Mouse (Mus musculus): Measurements from ENCODE around the gene Fgfr2. TPM values are rescaled to one million over a fixed set of nuclear protein-coding genes. Genes with fewer than 3 reads are reported as not detected.

Gene Fgfr2
- polyA plus RNA-seq, 1 experiment = 59.9 TPM

DNA sequence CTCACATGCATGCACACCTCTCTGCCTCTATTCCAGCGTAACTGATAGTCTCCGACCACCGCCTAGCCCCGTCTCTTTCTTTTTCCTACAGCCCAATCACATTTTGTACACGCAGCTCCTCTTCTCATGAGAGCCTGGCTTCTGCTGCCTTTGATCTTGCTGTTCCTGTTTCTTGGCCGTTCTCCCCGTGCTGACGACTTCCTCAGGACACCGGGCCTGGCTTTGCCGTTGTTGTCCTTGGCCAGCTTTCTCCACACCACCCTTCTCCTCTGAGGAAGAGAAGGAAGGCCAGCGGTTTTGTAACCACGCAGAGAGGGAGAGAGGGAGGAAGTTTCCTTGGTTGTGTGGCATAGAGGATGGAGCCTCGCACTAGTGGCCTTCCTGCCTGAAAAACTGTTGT is 2465.4 kb downstream of the Fgfr2 start:
- Histone ChIP-seq H3K27ac (ENCODE audit: insufficient read depth, low read length) (no peak overlapping the region), H3K4me1 (ENCODE audit: control insufficient read depth, insufficient read depth, low read length) (peaks cover 22% of the 10 kb centered on the region), H3K4me3 (ENCODE audit: insufficient read depth, low read length) (no peak overlapping the region)
- no peak for TF ChIP-seq POLR2A (IDR thresholded peaks at IDR 0.05; ENCODE audit: low read depth, low read length)
- TF ChIP-seq CTCF (IDR thresholded peaks at IDR 0.05; ENCODE audit: borderline replicate concordance, insufficient read depth, low read length) = no peak

DNA sequence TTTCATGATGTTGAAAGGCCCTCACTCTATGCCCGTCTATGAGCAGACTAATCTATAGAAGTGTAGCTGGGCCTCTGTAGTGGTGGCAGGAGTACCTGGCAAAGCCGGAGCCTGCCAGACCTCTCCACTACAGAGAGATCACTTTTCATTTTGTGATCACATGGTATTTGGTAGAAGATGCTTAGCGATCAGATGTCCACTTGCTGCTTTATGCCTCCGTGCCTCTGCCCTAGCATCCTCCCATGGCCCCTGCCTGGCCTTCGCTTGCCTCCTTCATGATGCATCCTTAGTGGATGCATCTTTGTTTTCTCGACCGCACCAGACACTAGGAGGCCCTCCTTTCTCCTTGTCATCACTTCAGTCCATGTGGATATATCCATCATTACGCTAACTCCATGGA is 2466.2 kb downstream of the Fgfr2 start:
- TF ChIP-seq CTCF (IDR thresholded peaks at IDR 0.05; ENCODE audit: borderline replicate concordance, insufficient read depth, low read length) = no peak
- no peak for TF ChIP-seq POLR2A (IDR thresholded peaks at IDR 0.05; ENCODE audit: low read depth, low read length)
- Histone ChIP-seq H3K27ac (ENCODE audit: insufficient read depth, low read length) (no peak overlapping the region), H3K4me3 (ENCODE audit: insufficient read depth, low read length) (no peak overlapping the region), H3K4me1 (ENCODE audit: control insufficient read depth, insufficient read depth, low read length) (peaks cover 22% of the 10 kb centered on the region)

DNA sequence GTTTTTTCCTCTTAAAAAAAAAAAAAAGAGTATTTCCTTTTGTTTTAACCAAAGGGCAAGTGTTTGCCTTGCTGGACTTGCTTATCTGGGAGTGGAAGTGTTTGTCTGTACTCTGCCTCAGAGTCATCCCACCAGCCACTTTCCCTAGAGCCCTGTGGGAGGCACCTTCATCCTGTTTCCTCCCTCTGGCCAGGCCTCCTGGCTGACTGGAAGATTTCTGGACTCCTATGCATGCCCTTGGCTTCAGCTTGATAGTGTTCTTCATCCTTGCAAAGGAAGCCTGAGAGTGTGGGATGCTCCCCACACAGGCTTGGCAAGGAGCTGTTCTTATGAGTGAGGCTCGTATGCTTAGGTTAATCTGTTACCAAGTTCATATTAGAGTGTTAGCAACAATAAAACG is 2468.6 kb downstream of the Fgfr2 start:
- Histone ChIP-seq H3K27ac (ENCODE audit: insufficient read depth, low read length) (no peak overlapping the region), H3K4me1 (ENCODE audit: control insufficient read depth, insufficient read depth, low read length) (peaks cover 24% of the 10 kb centered on the region), H3K4me3 (ENCODE audit: insufficient read depth, low read length) (no peak overlapping the region)
- TF ChIP-seq CTCF (IDR thresholded peaks at IDR 0.05; ENCODE audit: borderline replicate concordance, insufficient read depth, low read length) (no peak), POLR2A (IDR thresholded peaks at IDR 0.05; ENCODE audit: low read depth, low read length) (no peak)

DNA sequence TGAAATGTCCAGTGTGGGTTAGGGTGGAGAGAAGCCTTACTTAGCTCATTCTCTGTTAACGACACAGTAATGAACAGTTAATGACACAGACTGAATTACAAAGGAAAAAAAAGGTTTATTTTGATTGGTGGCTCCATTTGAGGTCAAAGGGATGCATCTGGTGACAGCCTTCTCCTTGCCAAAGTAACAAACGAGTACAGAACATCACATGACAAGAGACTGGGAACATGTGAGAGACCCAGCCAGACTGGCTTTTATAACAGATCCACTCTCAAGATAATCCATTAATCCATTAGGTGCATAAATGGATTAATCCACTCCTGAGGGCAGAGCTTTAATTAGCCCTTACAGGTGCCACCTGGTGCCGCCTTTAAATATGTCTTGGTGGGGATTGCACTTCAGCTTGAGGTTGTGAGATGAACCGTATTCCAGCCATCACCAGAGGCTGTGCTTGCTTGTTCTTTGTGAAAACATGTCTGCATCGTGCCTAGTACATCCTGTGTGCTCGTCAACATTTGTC is 2470.1 kb downstream of the Fgfr2 start:
- Histone ChIP-seq H3K27ac (ENCODE audit: insufficient read depth, low read length) (no peak overlapping the region), H3K4me1 (ENCODE audit: control insufficient read depth, insufficient read depth, low read length) (peaks cover 26% of the 10 kb centered on the region), H3K4me3 (ENCODE audit: insufficient read depth, low read length) (no peak overlapping the region)
- no peak for TF ChIP-seq POLR2A (IDR thresholded peaks at IDR 0.05; ENCODE audit: low read depth, low read length)
- no peak for TF ChIP-seq CTCF (IDR thresholded peaks at IDR 0.05; ENCODE audit: borderline replicate concordance, insufficient read depth, low read length)

DNA sequence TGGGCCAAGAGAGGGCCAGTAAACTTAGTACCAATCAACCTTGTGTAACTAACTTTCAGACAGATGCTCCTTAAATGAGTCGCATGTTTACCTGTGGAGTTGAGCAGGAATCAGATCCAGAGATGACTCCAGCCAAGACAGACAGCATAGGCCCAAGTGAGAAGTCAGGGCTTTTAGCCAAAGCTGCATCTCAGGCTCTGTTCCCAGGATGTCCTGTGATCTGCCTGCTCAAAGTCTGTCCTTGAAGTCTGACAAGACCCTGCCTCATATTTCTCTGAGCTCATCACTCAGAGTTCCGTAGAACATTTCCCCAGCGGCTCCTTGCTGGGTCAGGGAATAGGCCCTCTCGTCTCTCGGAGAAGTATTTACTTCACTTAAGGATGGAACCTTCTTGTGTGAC is 2472.5 kb downstream of the Fgfr2 start:
- Histone ChIP-seq H3K4me1 (ENCODE audit: control insufficient read depth, insufficient read depth, low read length) (peaks cover 24% of the 10 kb centered on the region), H3K4me3 (ENCODE audit: insufficient read depth, low read length) (no peak overlapping the region), H3K27ac (ENCODE audit: insufficient read depth, low read length) (no peak overlapping the region)
- no peak for TF ChIP-seq CTCF (IDR thresholded peaks at IDR 0.05; ENCODE audit: borderline replicate concordance, insufficient read depth, low read length)
- no peak for TF ChIP-seq POLR2A (IDR thresholded peaks at IDR 0.05; ENCODE audit: low read depth, low read length)

DNA sequence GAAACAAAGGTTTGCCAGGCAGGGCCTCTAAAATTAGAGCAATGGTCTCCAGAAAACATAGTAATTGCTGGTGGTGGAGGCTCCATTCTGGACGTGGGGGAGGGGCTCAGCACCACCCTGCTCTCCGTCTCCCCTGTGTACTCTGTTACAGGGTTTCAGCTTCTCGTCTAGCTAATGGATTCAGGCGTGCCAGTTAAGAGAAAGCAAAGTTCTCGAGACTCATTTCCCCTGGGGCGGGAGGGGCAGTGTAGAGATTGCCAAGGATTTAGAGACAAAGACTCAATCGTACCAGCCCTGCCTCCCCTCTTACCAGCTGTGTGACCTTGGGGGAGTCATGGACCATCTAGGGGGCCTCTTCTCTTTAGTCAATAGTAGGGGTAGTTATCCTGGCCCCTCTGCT is 2473.9 kb downstream of the Fgfr2 start:
- no peak overlapping the region for H3K27ac ChIP-seq (ENCODE audit: insufficient read depth, low read length)
- H3K4me3 ChIP-seq (ENCODE audit: insufficient read depth, low read length) = no peak overlapping the region
- peaks cover 12% of the 10 kb centered on the region; the same call in 1 of the 2 replicates for H3K4me1 ChIP-seq (ENCODE audit: control insufficient read depth, insufficient read depth, low read length)
- TF ChIP-seq CTCF (IDR thresholded peaks at IDR 0.05; ENCODE audit: borderline replicate concordance, insufficient read depth, low read length) (no peak), POLR2A (IDR thresholded peaks at IDR 0.05; ENCODE audit: low read depth, low read length) (no peak)

DNA sequence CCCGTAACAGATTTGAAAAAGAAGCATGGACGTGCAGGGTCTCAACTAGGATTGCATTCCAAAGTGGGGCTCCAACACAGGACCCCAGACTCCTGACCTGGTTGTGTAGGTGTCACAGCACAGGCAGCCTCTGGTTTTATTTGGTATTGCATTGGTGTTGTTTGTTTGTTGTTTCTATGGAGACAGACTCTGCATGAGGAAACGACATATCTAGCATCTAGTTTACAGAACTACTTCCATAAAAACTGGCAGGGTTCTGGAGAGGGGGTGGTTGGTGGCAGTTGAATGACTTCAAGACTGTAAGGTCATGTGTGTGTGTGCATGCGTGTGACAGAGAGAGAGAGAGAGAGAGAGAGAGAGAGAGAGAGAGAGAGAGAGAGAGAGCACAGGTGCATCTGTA is 2475.1 kb downstream of the Fgfr2 start:
- TF ChIP-seq CTCF (IDR thresholded peaks at IDR 0.05; ENCODE audit: borderline replicate concordance, insufficient read depth, low read length) = no peak
- no peak overlapping the region for H3K27ac ChIP-seq (ENCODE audit: insufficient read depth, low read length)
- H3K4me1 ChIP-seq (ENCODE audit: control insufficient read depth, insufficient read depth, low read length) = peaks cover 7% of the 10 kb centered on the region; the same call in 1 of the 2 replicates
- no peak overlapping the region for H3K4me3 ChIP-seq (ENCODE audit: insufficient read depth, low read length)

DNA sequence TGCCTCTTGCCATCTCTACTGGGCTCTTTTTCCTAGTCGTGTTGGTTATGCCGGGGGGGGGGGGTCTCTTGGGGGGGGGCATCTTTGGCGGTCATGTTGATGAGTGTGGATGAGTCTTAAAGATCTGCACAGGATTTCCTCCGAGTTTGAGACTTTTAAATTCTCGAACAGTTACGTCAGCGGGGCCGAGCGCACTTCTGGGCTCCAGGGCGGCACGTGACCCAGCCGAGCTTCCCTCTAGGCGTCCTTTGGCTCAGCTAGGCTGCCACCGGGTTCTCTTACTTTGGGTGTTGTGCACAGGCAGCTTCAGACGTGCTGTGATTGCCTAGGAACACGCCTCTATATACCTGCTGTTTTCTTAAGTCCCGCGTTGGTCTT is 2476.4 kb downstream of the Fgfr2 start:
- peak; percentile 83 for TF ChIP-seq POLR2A (IDR thresholded peaks at IDR 0.05; ENCODE audit: low read depth, low read length)
- no peak for TF ChIP-seq CTCF (IDR thresholded peaks at IDR 0.05; ENCODE audit: borderline replicate concordance, insufficient read depth, low read length)
- Histone ChIP-seq H3K4me1 (ENCODE audit: control insufficient read depth, insufficient read depth, low read length) (peaks cover 10% of the 10 kb centered on the region; the same call in 1 of the 2 replicates), H3K27ac (ENCODE audit: insufficient read depth, low read length) (peak overlapping the region; percentile 97), H3K4me3 (ENCODE audit: insufficient read depth, low read length) (peak overlapping the region; percentile 81)

DNA sequence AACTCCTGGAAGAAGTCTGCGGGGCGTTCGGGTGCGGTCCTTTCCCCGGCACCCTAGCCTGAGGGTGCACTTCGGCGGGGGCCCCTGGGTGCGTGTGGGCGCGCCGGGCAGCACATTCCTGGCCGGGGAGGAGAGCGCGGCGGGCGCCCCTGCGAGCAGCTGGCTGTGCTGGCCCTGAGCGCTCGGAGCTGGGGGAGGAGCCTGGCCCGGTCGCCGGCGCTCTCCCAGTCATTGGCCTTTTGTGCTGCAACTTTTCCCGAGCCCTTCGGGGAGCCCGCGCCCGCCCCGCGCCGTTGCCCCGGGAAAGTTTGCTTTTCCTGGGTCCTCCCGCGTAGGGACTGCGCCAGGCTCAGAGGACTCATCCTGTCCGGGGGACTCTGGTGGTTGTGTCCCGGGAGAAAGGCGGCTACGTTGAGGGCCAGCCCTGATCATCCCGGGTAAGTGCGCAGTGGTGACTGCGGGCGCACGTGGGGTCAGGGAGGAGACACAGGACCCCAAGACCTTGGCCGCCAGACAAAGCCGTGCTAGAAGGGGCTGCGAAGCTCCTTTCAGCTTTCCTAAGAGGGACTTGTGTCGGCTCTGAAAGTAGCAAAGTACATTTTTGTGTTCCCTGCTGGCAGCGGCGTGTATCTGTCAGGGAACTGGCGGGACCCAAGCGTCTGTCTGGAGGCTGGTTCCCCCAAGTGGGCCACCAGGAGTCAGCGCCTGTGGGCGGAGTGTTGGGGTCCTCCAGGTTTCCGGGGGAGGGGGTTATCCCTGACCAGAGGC is 2477.0 kb downstream of the Fgfr2 start:
- peak; percentile 29 for TF ChIP-seq POLR2A (IDR thresholded peaks at IDR 0.05; ENCODE audit: low read depth, low read length)
- no peak for TF ChIP-seq CTCF (IDR thresholded peaks at IDR 0.05; ENCODE audit: borderline replicate concordance, insufficient read depth, low read length)
- H3K4me1 ChIP-seq (ENCODE audit: control insufficient read depth, insufficient read depth, low read length) = peaks cover 15% of the 10 kb centered on the region; the same call in 1 of the 2 replicates
- peak overlapping the region; percentile 97 for H3K27ac ChIP-seq (ENCODE audit: insufficient read depth, low read length)
- H3K4me3 ChIP-seq (ENCODE audit: insufficient read depth, low read length) = peak overlapping the region; percentile 81

DNA sequence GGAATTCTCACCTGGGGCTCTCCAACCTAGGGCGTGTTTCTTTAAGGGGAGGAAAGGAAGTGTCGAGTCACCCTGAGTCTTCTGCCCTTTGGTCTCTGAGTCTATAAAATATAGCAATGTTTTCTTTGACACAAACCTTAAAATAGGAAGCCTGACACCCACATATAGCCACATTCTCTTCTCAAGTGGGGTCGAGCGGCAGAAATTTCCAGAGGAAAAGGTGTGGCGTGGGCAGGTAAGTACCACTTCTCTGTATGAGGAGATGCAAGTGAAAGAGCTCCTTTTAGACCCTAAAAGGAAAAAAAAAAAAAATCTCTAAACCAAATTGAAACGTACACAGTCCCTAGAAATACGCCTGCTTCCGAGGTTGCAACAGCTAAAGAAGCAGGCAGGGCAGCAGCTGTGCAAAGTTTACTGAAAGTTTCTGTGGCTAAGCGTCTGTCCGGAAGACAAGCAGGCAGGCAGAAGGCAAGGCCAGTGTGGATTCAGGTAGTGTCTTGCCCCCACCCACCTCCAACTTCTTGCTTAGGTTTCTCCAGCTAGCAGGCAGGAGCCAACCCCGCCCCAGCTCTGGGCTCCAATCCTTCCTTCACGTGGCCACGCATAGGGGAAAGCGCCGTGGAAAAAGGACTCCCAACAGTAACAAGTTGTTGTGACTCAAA is 2477.7 kb downstream of the Fgfr2 start:
- H3K4me1 ChIP-seq (ENCODE audit: control insufficient read depth, insufficient read depth, low read length) = peaks cover 15% of the 10 kb centered on the region; the same call in 1 of the 2 replicates
- H3K4me3 ChIP-seq (ENCODE audit: insufficient read depth, low read length) = peak overlapping the region; percentile 81
- peak overlapping the region; percentile 97 for H3K27ac ChIP-seq (ENCODE audit: insufficient read depth, low read length)
- TF ChIP-seq CTCF (IDR thresholded peaks at IDR 0.05; ENCODE audit: borderline replicate concordance, insufficient read depth, low read length) = no peak
- peak; percentile 39; the same call in 1 of the 2 replicates for TF ChIP-seq POLR2A (IDR thresholded peaks at IDR 0.05; ENCODE audit: low read depth, low read length)
